Mouse (Mus musculus): ENCODE measurements around the gene Gatd1. TPM values are rescaled to one million over a fixed set of nuclear protein-coding genes. Genes with fewer than 3 reads are reported as not detected.

Gene Gatd1
- polyA plus RNA-seq, 1 experiment from 2014 or later, result 30.2 TPM

GRCm38 (mm10) chr7:141439811-141440210 lies 25.9 kb upstream of the Gatd1 start:
- H3K27ac ChIP-seq (replicated peaks in 1 of 2; ENCODE audit: control insufficient read depth in 1 of 2, insufficient read depth in 1 of 2, low read depth in 2 of 2, low read length in 2 of 2), result no peak overlapping the region
- peaks cover 28 to 36% of the 10 kb centered on the region in 2 experiments for H3K4me1 ChIP-seq (ENCODE audit: control insufficient read depth in 2 of 2, insufficient read depth in 2 of 2, low read length in 2 of 2)
- WGBS, result 95% methylated on average over 11 of the region's 11 CpGs
- H3K27me3 ChIP-seq (ENCODE audit: control insufficient read depth, insufficient read depth, low read length), result no peaks in the 10 kb centered on the region
- no peak for ATAC-seq (ENCODE audit: insufficient number of reproducible peaks, insufficient read depth, low FRiP score, low read depth)
- peaks cover 32% of the 10 kb centered on the region for H3K36me3 ChIP-seq (ENCODE audit: control insufficient read depth, insufficient read depth, low read length)
- no peak overlapping the region for H3K4me2 ChIP-seq (ENCODE audit: low read length)
- no peaks in the 10 kb centered on the region for H3K9me3 ChIP-seq (ENCODE audit: control insufficient read depth, low read length)
- H3K4me3 ChIP-seq (ENCODE audit: control insufficient read depth in 1 of 2, insufficient read depth in 1 of 2, low read depth in 1 of 2, low read length in 2 of 2), result no peak overlapping the region
- no peak overlapping the region for H3K9ac ChIP-seq (ENCODE audit: low read length)

- H3K4me2 ChIP-seq (ENCODE audit: low read length), result no peak overlapping the region
- H3K27ac ChIP-seq (replicated peaks in 1 of 2; ENCODE audit: control insufficient read depth in 1 of 2, insufficient read depth in 1 of 2, low read depth in 2 of 2, low read length in 2 of 2), result no peak overlapping the region
- H3K4me1 ChIP-seq (ENCODE audit: control insufficient read depth in 2 of 2, insufficient read depth in 2 of 2, low read length in 2 of 2), result peaks cover 33 to 42% of the 10 kb centered on the region in 2 experiments
- no peaks in the 10 kb centered on the region for H3K27me3 ChIP-seq (ENCODE audit: control insufficient read depth, insufficient read depth, low read length)
- no peaks in the 10 kb centered on the region for H3K9me3 ChIP-seq (ENCODE audit: control insufficient read depth, low read length)
- no peak for ATAC-seq (ENCODE audit: insufficient number of reproducible peaks, insufficient read depth, low FRiP score, low read depth)
- H3K4me3 ChIP-seq (ENCODE audit: control insufficient read depth in 1 of 2, insufficient read depth in 1 of 2, low read depth in 1 of 2, low read length in 2 of 2), result no peak overlapping the region
- H3K9ac ChIP-seq (ENCODE audit: low read length), result no peak overlapping the region
- 92% methylated on average over 10 of the region's 10 CpGs for WGBS
- peaks cover 32% of the 10 kb centered on the region for H3K36me3 ChIP-seq (ENCODE audit: control insufficient read depth, insufficient read depth, low read length)
Measured at GRCm38 (mm10) chr7:141439140-141439679, 25.3 kb upstream of the Gatd1 start.

GRCm38 (mm10) chr7:141438201-141438968 lies 24.4 kb upstream of the Gatd1 start:
- Histone ChIP-seq H3K9me3 (ENCODE audit: control insufficient read depth, low read length) (no peaks in the 10 kb centered on the region), H3K27ac (replicated peaks in 1 of 2; ENCODE audit: control insufficient read depth in 1 of 2, insufficient read depth in 1 of 2, low read depth in 2 of 2, low read length in 2 of 2) (no peak overlapping the region), H3K4me1 (ENCODE audit: control insufficient read depth in 2 of 2, insufficient read depth in 2 of 2, low read length in 2 of 2) (peaks cover 33 to 46% of the 10 kb centered on the region in 2 experiments), H3K36me3 (ENCODE audit: control insufficient read depth, insufficient read depth, low read length) (peaks cover 37% of the 10 kb centered on the region), H3K4me2 (ENCODE audit: low read length) (no peak overlapping the region), H3K9ac (ENCODE audit: low read length) (no peak overlapping the region), H3K27me3 (ENCODE audit: control insufficient read depth, insufficient read depth, low read length) (no peaks in the 10 kb centered on the region), H3K4me3 (ENCODE audit: control insufficient read depth in 1 of 2, insufficient read depth in 1 of 2, low read depth in 1 of 2, low read length in 2 of 2) (no peak overlapping the region)
- whole genome bisulfite sequencing, result 89% methylated on average over 12 of the region's 12 CpGs
- no peak for ATAC-seq (ENCODE audit: insufficient number of reproducible peaks, insufficient read depth, low FRiP score, low read depth)

DNA sequence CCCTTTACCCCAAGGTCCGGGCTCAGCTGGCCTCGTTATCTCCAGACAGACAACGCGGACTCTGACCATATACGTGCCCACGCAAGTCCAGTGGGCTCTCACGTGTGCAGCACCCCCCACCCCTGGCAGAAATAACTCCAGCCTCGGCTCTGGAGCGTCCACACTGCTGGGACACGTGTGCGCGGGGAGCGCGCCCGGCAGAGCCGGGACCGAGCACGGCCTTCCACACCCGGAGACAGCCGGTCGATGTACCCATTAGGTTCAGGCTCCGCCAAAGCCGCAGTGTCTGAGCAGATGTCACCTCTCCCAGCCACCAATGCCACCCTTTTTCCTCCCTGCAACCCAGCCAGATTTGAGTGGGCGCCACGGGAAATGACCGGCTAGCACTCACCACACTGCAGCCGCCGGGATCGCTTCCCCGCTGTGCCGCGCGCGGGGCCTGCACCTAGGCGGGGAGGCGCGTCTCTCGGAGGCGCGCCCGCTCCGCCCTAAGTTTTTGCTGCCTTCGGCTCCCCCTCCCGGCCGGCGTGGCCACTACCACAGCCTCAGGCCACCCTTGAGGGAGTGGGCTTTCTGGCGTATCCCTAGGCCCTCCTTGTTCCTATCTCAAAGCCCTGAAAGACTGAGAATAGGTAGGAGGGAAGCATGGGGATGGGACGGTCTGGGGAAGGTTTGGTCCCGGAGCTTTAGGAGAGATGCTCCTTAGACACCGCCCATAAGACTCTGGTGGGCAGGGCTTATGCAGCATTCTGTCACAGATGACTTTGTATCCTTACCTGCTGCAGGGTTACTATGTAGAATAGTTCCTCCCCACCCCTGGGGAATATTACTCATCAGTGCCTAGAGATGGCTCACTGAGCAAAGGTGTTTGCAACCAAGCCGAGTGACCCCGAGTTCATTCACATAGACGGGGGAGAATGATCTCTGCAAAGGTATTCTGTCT lies 23.5 kb upstream of the Gatd1 start, which contains the start of gene Slc25a22:
Gene Slc25a22 (minus strand): TSS at position 715 of the 943 bp plus-strand sequence.
- no peaks in the 10 kb centered on the region for H3K9me3 ChIP-seq (ENCODE audit: control insufficient read depth, low read length)
- H3K27me3 ChIP-seq (ENCODE audit: control insufficient read depth, insufficient read depth, low read length), result no peaks in the 10 kb centered on the region
- ATAC-seq (ENCODE audit: insufficient number of reproducible peaks, insufficient read depth, low FRiP score, low read depth), result peak; percentile 65
- peak within 1 kb of the TSS; percentile 34 to 63; a peak in 2 of 4 replicates for H3K27ac ChIP-seq (replicated peaks in 1 of 2; ENCODE audit: control insufficient read depth in 1 of 2, insufficient read depth in 1 of 2, low read depth in 2 of 2, low read length in 2 of 2)
- H3K36me3 ChIP-seq (ENCODE audit: control insufficient read depth, insufficient read depth, low read length), result peaks cover 42% of the 10 kb centered on the region
- WGBS, result 5% methylated on average over 53 of the region's 53 CpGs
- H3K9ac ChIP-seq (ENCODE audit: low read length), result peak within 1 kb of the TSS; percentile 83
- peak within 1 kb of the TSS; percentile 92 for H3K4me2 ChIP-seq (ENCODE audit: low read length)
- peaks cover 24 to 37% of the 10 kb centered on the region in 2 experiments for H3K4me1 ChIP-seq (ENCODE audit: control insufficient read depth in 2 of 2, insufficient read depth in 2 of 2, low read length in 2 of 2)
- H3K4me3 ChIP-seq (ENCODE audit: control insufficient read depth in 1 of 2, insufficient read depth in 1 of 2, low read depth in 1 of 2, low read length in 2 of 2), result peak within 1 kb of the TSS; percentile 71 to 96

DNA sequence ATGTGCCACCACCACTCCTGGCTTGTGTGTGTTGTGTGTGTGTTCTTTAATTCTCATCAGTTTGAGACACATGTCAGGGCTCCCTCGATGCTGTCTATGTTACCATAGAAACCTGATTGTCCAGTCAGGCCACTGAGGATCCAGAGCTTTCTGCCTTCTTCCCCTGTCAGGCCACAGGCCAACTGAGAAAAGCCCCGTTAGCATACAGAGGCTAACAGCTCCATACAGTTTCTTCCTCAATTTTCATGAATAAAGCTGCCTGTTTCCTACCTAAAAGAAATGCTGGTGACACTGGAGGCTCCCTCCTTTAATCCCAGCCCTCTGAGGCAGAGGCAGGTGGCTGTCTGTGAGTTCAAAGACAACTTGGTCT lies 22.6 kb upstream of the Gatd1 start:
- H3K27me3 ChIP-seq (ENCODE audit: control insufficient read depth, insufficient read depth, low read length), result no peaks in the 10 kb centered on the region
- no peak for ATAC-seq (ENCODE audit: insufficient number of reproducible peaks, insufficient read depth, low FRiP score, low read depth)
- 59% methylated on average over 2 of the region's 2 CpGs for WGBS
- H3K36me3 ChIP-seq (ENCODE audit: control insufficient read depth, insufficient read depth, low read length), result peaks cover 50% of the 10 kb centered on the region
- H3K9ac ChIP-seq (ENCODE audit: low read length), result peak overlapping the region; percentile 83
- no peak overlapping the region for H3K27ac ChIP-seq (replicated peaks in 1 of 2; ENCODE audit: control insufficient read depth in 1 of 2, insufficient read depth in 1 of 2, low read depth in 2 of 2, low read length in 2 of 2)
- H3K4me2 ChIP-seq (ENCODE audit: low read length), result peak overlapping the region; percentile 92
- no peaks in the 10 kb centered on the region for H3K9me3 ChIP-seq (ENCODE audit: control insufficient read depth, low read length)
- peak overlapping the region; percentile 71 to 96; a peak in 3 of 4 replicates for H3K4me3 ChIP-seq (ENCODE audit: control insufficient read depth in 1 of 2, insufficient read depth in 1 of 2, low read depth in 1 of 2, low read length in 2 of 2)
- peaks cover 24 to 33% of the 10 kb centered on the region in 2 experiments for H3K4me1 ChIP-seq (ENCODE audit: control insufficient read depth in 2 of 2, insufficient read depth in 2 of 2, low read length in 2 of 2)

DNA sequence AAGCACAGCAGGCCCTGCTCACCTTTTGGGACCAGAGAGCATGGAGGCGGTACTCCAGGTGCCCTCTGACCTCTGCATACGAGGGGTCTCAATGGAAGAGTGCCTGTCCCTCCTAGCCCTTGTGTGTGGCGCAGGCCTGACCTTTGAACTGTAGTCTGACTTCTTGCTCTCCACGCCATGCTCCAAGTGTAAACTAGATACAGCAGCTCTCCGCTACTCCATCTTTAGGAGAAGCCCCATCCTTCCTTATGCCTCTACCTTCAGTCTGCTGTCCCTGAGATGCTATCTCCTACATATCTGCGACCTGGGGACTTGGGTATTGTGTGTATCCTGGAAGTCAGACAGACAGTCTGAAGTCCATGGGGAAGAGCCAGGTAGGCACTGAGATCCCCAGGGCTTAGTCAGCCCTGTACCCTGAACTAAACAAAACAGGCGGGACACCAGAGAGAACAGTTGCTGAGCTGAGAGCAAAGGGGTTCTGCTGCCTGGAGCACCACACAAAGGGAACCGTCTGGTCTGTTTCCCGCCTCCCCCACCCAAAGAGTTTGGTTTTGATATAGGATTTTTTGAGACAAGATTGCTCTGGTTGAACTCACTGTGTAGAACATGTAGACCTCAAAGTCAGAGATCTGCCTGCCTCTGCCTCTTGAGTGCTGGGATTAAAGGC lies 22.1 kb upstream of the Gatd1 start:
- 92% methylated on average over 9 of the region's 9 CpGs for WGBS
- H3K9ac ChIP-seq (ENCODE audit: low read length), result peak overlapping the region; percentile 73; the same call in 1 of the 2 replicates
- no peaks in the 10 kb centered on the region for H3K27me3 ChIP-seq (ENCODE audit: control insufficient read depth, insufficient read depth, low read length)
- H3K9me3 ChIP-seq (ENCODE audit: control insufficient read depth, low read length), result no peaks in the 10 kb centered on the region
- no peak overlapping the region for H3K27ac ChIP-seq (replicated peaks in 1 of 2; ENCODE audit: control insufficient read depth in 1 of 2, insufficient read depth in 1 of 2, low read depth in 2 of 2, low read length in 2 of 2)
- ATAC-seq (ENCODE audit: insufficient number of reproducible peaks, insufficient read depth, low FRiP score, low read depth), result no peak
- H3K4me3 ChIP-seq (ENCODE audit: control insufficient read depth in 1 of 2, insufficient read depth in 1 of 2, low read depth in 1 of 2, low read length in 2 of 2), result peak overlapping the region in 1 of 2 experiments; percentile 50; a peak in 1 of 4 replicates
- peaks cover 24 to 33% of the 10 kb centered on the region in 2 experiments for H3K4me1 ChIP-seq (ENCODE audit: control insufficient read depth in 2 of 2, insufficient read depth in 2 of 2, low read length in 2 of 2)
- peaks cover 50% of the 10 kb centered on the region for H3K36me3 ChIP-seq (ENCODE audit: control insufficient read depth, insufficient read depth, low read length)
- H3K4me2 ChIP-seq (ENCODE audit: low read length), result no peak overlapping the region

Data from heart, embryonic 14.5 days (tissue).